Mouse (Mus musculus) liver, adult (tissue): ENCODE results near the gene Ssu72.

Experiments
- GATA4 ChIP-seq: IDR thresholded peaks from 2 replicates; pipeline ENCODE4 v1.6.1; 2014; ENCODE audit warnings: mild to moderate bottlenecking, low read length; ENCODE audit not compliant: insufficient replicate concordance

Ssu72 gene

DNA sequence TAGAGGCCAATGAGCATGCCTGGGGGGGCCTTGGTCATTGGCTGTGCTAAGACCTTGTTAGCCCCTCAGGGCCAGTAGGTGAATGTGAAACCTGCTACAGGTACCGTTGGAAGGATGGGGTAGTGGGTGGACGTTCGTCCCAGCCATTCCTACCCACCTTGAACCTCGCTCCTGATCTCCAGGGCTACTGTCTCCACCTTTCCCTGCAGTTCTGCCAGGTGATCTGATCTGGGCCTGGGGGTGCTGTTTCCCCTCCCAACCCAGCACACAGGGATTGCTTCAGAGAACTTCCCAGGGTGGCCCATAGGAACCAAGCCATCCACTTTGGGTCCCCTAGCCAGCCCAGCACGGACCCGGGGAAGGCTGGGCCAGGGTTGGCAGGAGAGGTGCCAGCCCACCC, 34.6 kb downstream of the Ssu72 start:
- TF ChIP-seq GATA4: no peak

DNA sequence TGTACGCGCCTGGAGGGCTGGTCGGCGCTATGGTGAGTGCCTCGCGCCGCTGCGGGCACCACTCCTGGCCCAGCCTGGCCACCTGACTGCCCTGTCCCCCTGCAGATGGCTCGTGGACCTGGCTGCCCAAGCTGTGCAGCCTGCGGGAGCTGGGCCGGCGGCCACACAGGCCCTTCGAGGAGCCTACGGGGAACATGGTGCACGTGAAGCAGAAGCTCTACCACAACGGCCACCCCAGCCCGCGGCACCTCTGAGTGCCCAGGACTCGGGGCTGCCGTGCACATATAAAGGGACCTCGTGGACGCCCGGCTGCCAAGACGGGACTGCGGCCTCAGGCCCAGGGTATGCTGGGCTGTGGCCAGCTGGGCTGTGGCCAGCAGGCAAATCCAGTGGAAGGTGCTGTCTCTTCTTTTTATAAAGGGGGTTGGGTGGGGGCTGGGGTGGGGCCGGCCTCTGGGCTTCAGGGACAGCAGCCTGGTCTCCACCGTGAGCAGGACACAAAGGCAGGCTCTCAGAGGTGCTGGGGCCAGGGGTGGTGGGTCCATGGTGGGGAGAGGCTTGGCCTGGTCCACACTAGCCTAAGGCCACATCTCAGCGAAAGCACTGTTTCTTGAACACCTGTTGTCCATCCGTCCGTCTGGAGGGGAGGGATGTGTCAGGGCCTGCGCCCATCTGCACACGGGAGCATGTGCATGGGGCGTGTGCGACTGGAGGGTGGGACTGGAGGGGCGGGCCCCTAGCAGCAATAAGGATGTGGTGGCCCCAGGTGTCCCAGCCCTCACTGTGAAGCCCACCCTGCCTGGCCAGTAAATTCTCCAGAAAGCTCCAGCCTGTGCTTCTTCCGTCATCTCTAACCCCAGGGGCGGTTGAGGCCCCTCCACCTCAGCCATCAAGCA, 35.4 kb downstream of the Ssu72 start:
- no peak for TF ChIP-seq GATA4

DNA sequence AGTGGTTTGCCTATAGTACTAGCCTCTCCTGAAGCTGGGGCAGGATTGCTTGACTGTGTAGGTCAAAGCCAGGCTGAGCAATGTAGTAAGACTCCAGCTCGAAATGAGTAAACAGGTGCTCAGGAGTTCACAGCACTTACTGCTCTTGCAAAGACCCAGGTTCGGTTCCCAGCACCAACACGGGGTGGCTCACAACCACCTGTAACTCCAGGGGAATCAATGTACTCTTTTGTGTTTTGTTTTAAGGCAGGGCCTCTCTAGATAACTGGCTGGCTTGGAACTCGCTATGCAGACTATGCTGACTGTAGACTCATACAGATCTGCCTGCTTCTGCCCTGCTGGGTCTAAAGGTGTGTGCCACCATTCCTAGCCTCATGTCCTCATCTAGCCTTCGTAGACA, 38.1 kb downstream of the Ssu72 start:
- TF ChIP-seq GATA4: no peak

DNA sequence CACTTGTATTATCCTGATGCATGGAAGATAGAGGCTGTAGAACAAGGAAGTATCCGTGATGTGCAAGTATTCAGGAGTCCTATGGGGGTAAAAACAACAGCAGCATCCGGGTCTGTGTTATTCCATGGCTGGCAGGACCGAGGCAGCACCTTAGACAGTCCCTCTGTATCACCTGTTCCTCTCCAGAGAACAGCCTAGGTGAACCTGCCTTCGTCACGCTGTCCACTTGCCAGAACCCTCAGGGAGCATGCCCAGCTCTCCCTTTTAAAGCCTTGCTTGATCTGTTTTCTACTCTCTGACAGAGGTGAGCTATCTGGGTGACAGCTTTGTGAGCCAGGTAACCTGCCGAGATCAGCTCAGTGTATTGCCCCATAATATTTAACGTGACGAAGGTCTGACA, 39.9 kb downstream of the Ssu72 start:
- no peak for TF ChIP-seq GATA4

DNA sequence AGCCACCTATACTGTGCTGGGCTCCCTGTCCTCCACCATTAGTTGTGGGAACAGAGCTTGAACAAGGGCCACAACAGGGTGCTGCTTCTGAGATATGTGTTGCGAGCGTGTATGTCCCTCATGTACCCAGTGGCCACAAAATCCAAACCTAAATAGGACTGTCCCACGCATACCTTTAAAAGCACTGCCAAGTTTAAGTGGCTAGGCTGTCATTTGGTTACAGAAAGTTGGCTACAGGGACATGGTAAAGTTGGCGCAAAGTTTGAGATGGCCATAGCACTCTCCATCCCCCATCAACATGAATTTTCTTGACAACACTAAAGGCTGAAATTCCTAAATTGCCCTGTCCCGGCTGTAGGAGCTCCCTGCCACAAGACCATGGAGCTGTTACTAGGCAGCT, 40.5 kb downstream of the Ssu72 start:
- TF ChIP-seq GATA4: no peak

DNA sequence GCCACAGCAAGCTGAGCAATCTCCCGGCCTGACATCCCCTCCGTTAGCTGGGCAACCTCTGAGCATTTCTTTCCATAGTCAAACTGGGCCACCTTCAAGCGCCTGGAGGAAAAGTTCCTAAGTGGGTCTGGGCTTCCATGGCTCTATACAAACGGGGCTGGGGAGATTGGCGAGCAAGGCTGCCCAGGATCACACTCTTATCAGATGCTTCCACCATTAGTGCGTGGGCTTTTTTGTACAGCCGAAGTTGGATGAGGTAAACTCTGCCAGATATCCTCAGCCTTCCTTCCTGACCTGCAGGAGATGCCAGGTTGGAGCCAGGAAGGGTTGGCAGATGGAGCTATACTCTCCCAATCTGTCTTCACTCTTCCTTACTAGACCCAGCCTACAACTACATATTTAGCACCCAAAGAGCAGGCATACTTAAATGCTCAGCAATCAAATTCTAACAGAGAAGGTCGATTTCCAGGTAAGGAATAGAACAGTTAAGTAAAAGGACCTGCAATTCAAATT, 41.5 kb downstream of the Ssu72 start:
- no peak for TF ChIP-seq GATA4

DNA sequence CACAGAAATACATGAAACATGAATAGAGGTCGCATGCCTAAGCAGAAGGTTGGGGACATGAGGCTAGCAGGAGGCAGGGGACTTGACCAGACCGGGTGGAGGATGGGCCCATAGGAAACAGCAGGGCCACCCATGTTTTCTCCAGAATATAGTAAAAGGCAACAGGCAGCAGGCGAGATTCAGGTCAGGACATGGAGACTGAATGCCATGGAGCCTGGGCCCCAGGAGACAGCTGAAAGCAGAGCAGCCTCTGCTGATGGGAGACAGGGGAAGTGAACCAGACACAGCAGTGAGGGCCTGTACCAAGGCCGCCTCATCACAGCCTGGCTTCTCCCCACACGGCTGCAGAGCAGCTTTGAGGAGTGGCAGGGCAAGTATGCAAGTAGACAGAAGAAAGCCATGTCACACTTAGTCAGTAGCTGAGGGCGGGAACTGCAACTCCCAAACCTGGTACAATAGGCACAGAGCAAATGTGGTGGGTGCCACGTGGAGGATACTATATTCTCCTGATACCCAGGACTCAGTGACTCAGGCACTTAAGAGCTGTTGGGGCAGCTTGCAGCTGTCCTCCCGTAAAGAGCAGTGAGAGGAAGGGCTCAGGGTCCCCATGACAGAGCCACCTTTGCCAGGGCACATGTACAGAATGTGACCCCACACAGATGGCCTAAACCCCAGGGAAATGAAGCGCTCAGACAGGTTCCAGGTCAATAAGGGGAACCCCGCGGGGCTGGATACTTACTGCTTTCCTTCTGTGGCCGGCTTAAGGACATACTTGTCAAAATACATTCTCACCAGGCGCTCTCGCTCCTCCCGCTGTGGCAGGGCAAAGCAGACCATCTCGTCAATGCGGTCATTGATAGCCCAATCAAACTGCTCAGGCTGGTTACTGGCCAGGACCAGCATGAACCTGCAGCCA, 42.2 kb downstream of the Ssu72 start:
- TF ChIP-seq GATA4: no peak

DNA sequence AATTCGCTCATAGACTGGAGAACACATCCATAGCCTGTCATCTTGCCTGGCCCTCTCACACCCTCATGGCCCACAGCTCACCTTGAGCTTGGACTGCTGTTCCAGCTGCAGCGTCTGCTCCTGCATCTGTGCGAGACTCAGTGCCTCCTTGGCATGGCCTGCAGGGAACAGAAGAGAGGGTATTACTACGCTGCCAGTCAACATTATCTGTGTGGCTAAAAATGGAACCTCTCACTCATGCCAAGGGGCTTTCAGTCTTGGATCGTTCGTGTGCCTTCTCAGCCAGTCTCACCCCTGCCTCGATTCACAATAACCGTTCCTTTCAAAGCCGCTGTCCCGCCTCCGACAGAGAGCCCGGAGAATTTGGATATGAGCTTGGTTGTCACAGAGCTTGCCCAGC, 52.4 kb downstream of the Ssu72 start:
- TF ChIP-seq GATA4: no peak

DNA sequence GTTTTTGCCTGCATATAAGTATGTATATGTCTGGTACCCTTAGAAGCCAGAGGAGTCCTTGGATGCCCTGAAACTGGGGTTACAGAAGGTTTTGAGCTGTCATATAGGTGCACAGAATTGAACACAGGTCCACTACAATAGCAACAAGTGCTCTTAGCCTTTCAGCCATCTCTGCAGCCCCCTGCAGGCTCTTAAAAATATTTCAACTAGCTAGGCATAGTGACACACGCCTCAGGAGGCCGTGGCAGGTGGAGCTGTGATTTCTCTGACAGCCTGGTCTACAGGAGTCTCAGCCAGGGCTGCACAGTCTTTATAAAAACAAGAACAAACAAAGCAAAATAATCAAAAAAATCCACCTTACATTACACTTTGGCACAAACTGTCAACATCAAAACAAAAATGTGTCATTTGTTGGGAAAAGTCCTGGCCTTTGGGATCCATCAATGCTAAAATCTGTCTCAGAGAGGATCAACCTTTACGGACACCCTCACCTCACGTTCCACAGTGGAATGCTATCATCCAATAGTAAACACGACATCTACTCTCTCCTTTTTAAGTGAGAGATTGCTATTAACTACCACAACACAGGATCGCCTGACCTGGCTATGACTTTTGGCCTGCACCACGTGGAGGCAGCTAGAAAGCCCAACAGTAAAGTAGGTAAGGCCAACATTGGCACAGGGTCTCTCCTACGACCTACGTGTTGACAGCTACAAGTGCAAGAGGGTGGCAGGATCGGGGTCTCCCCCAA, 55.4 kb downstream of the Ssu72 start:
- TF ChIP-seq GATA4: no peak

DNA sequence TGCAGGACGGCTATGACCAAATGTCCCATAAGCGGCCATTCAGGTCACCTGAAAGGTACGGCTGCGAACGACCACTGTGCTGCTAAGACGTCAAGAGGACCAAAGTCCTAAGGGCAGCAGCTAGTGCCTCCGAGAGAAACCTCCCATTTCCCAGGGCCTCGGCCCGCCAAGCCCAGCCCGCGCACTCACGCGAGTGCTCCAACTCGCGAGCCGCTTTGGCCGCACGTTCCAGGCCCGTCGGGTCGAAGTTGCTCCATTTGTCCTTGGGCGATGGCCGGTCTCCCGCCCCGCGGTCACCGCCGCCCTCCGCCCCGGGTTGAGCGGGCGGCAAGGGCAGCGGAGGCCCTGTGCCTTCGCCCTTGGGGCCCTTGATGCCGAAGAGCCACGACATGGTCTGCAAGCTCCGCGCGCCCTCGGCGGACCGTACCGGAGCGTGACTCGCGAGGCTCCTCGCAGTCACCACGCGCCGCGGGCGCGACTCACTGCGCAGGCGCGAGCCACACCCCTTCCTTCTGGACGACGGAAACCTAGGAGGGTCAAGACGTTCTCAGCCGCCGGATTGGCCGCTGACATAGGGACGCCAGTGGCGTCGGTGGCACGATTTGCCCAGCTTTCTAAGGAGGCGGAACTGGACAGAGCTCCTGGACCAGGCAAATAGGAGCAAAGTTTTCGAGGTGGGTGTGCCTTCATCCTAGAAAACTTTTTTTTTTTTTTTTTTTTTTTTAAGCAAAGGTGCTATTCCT, 56.2 kb downstream of the Ssu72 start, which contains the start of gene Atad3a:
Gene Atad3a (minus strand): TSS at position 481 of the 743 bp plus-strand sequence.
- no peak; the same call in 1 of the 2 replicates for TF ChIP-seq GATA4

DNA sequence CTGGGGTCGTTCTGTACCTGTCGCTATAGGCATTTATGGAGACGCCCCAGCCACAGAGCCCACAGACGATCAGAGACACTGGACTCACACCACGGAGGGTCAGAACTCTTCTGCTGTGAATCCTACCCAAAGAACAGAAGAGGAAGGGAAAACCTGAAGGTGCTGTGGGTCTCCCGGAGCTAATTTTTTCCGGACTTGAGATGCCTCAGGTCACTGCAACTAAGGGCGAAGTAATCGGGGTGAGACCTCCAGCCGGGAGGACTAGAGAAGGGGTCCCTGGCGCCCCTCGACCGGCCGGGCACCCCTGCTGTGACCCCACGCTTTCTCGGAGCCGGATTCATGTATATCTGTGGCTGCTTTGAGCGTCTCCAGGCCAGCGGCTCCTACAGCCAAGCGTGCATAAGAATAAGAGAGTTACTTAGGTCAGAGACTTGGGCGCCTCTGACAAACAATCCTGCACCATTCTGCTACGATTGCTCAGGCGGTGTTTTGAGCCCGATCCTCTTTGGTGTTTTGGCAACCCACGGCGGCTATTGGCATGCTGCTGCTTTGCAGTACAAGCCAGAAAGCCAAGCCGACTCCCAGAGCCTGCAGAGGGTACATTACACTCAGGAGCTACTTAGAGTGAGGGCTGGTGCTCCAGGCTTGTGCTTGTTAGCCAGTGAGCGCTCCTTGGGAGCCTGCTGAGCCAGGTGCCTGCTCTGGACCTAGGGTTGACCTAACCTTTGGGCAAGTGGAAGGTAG, 56.9 kb downstream of the Ssu72 start:
- no peak for TF ChIP-seq GATA4

DNA sequence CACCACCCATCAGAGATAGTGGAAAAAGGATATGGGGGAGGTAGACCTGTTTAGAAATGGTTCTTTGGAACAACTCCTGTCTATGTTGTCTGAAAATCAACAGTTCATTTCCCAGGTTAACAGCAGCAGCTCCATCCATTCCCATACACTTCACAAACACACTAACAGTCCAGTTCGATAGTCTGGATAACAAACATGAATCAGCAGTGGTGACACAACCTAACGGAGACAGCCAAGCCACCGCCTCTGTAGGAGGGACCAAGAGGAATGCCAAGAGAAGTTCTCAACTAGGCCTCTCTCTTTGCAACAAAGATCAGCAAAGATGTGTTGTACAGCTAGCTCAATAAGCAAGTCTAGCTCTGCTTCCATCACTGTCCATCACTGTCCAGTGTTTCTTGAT, 57.8 kb downstream of the Ssu72 start:
- TF ChIP-seq GATA4: no peak

DNA sequence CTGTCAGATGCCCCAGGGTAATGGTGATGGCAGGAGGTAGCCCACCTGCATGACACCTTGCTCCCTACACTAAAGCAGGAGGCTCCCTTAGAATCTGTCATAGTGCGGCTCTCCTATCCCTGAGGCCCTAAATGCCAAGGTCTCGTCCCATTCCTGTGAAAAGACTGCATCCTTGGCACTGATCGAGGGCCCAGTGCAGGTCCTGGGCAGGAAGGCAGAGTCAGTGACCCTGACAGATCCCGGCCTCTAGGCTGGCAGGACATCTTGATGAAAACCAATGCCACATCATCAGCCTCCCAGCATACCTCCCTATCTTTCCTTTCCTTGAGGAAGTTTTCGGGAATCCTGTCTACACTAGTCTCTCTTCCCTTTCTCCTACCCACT, 64.9 kb downstream of the Ssu72 start:
- no peak for TF ChIP-seq GATA4
